Mouse (Mus musculus) Patski (cell line): ENCODE measurements at regions not wholly inside any gene's neighbourhood (a gene's known extent, or its start where the extent isn't known, plus 50 kb on each side); places are given as distances from the start of the nearest gene placed in this dataset.

Experiments
- ATAC-seq: fragments of 100-300 bp; one replicate; pipeline ENCODE4 v1.8.0; 2021
- CTCF ChIA-PET: fragments of 350-600 bp; sonication (Branson Sonifier 250); formaldehyde crosslinking; loops from one replicate; lab custom pipeline; 2022; ENCODE audit warnings: inconsistent platforms; lab: Charles Lee
- POLR2A ChIA-PET: fragments of 350-600 bp; sonication (Branson Sonifier 250); formaldehyde crosslinking; loops from one replicate; lab custom pipeline; 2022; ENCODE audit warnings: antibody characterized with exemption, inconsistent platforms; lab: Charles Lee
- DNase-seq: peaks from one replicate; pipeline ENCODE4 v3.0.0-alpha.2; 2011; ENCODE audit warnings: low read depth, low spot score
- H3K27me3 ChIP-seq: fragments of 371-371 bp; one replicate; pipeline ENCODE4 v1.5.1; 2021
- CTCF ChIP-seq: fragments of 100-300 bp; IDR thresholded peaks from one replicate; pipeline ENCODE4 v1.5.1; 2021
- in situ Hi-C: fragments of 300-500 bp; cut with MboI; formaldehyde crosslinking; loops from 3 replicates; pipeline ENCODE4 v1.11.1; 2018; ENCODE audit warnings: low pct_unique_long_range_greater_than_20kb, mixed read lengths

DNA sequence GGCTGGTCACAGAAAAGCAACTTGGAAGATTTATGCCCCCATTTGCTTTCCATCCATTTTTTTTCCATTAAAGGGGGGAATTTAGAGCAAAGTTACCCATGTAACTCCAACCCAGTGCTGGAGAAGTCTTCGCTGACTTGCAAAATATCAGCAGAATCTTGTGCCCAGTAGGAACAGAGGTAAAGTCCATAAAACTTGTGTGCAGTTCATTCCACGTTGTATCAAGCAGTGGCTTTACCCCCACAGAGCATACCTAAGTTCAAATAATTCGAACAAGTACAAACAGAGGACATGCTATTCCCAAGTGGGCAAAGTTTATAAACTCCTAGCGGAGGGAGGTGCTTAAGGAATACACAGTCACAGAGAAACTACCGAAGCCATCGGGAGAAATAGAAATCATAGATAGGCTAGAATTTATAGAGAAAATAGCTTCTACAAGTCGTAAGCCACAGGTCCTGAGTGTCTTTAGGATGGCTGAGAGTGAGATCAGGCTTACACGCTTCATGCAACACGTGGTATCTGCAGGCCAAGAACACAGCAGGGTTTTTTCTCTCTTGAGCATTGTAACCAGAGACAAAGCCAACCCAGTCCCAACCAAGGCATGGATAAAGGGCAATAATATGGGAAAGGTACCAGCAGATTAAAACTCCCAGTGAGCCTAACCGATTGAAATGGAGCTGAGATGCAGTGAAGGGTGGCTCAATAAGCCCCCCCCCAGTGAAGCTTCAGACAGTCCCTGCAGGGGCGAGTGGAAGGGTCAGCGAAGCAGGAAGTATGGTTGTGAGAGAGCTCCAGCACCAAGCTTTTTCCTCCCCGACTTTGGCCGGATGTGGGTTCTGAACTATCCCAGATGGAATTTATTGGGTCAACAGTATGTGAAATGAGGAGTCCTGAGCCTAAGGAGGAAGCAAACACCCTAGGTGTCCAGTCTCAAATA, 487.6 kb upstream of the Gm9747 start:
- POLR2A ChIA-PET: interaction anchor here (0.7 to 2.2 kb wide), 4 partner anchors 10 to 546 kb away, joined by 3 to 7 read pairs (median 4); partner anchors contain the start of gene Irs1
- DNase-seq (no peak), ATAC-seq (peak; percentile 91)
- H3K27me3 ChIP-seq: no peaks in the 10 kb centered on the region
- CTCF ChIA-PET: interaction anchor here (1.4 kb wide), 1 partner anchor 552 kb away, joined by 3 read pairs; no protein-coding TSS in a partner anchor
- no peak for TF ChIP-seq CTCF
- in situ Hi-C loops: loop anchor here (10.0 to 25.0 kb wide), 2 partner anchors 430 to 692 kb away; no protein-coding TSS in a partner anchor

DNA sequence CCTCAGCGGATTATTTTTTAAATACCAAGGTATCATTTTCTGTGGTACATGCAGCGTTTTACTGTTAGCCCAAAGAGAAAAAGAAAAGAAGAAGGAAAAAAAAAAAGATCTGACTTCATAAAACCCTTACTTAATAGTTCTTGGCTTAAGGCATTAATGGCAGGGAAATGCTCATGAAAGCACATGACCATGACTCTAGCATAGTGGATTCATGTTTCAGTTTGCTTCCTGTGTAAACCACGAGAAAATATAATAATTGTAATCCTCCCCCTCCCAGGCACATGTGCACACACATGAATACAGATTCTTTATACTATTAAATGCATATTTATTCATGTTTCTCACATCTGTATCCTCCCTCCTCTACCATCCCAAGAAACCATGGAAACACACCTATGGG, 486.9 kb upstream of the Gm9747 start:
- H3K27me3 ChIP-seq: no peaks in the 10 kb centered on the region
- ATAC-seq (no peak), DNase-seq (no peak)
- in situ Hi-C loops: loop anchor here (10.0 to 25.0 kb wide), 2 partner anchors 431 to 691 kb away; no protein-coding TSS in a partner anchor
- TF ChIP-seq CTCF: no peak
- CTCF ChIA-PET: interaction anchor here (1.4 kb wide), 1 partner anchor 552 kb away, joined by 3 read pairs; no protein-coding TSS in a partner anchor
- POLR2A ChIA-PET: interaction anchor here (0.9 to 1.4 kb wide), 2 partner anchors 10 to 230 kb away, joined by 3 to 4 read pairs; no protein-coding TSS in a partner anchor

DNA sequence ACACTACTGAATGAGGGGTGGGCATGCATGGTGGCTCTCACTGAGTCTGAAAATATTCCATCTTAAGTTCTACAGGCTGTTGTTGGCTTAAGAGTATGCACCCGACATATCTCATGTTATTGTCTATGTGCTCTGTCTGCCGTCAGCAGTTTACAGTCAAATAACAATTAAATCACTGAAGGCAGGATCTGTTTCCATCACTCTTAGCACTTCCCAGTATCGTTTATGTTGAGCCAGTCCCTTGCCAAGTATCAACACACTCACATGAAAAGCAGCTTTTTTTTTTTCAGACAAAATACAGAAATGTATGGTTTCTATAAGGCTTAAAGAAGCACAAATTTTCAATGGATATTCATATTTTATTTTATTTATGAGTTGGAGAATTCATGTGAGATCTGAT, 485.9 kb upstream of the Gm9747 start:
- ATAC-seq: no peak
- POLR2A ChIA-PET: no interaction called here
- CTCF ChIA-PET: no interaction called here
- no peaks in the 10 kb centered on the region for H3K27me3 ChIP-seq
- in situ Hi-C loops: loop anchor here (10.0 to 25.0 kb wide), 2 partner anchors 432 to 690 kb away; no protein-coding TSS in a partner anchor
- no peak for DNase-seq
- no peak for TF ChIP-seq CTCF

DNA sequence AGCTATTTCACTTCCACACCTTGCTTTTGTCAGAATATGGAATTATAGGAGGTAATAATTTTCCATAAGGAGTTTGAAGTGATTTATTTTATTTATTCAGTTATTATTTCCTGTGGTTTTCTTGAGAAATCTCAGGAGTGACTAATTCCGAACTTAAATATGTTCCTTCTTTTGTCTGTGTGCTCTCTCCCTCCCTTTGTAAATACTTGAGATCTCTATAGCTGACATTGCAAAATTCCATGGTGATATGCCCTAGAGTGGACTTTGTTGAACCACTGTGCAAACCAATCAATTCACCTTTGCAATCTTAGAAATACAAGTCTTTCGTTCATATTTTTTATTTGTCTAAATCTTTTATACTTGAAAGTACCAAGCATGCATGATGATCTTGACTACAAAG, 478.8 kb upstream of the Gm9747 start:
- DNase-seq (no peak), ATAC-seq (no peak)
- in situ Hi-C loops: loop anchor here (10.0 kb wide), 1 partner anchor 521 kb away; no protein-coding TSS in a partner anchor
- TF ChIP-seq CTCF: no peak
- no peaks in the 10 kb centered on the region for H3K27me3 ChIP-seq
- CTCF ChIA-PET: no interaction called here
- POLR2A ChIA-PET: no interaction called here

DNA sequence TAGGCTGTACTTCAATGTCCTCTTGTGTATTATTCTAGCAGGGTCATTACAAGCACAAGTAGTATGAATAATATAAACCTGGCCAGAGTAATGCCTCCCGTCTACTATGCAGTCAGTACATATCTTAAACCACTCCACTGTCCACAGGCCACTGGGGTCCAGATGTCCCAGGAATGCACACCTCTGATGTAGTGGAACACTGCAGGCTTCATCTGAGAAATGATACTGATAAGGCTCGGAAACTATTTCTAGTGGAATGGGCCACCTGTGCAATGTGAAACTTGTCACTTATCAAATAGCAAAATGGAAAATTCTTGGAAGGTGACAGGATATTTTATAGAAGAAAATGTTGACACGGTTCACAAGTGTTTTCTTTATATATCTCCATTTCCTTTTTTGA, 477.6 kb upstream of the Gm9747 start:
- ChIA-PET POLR2A (interaction anchor here (1.2 kb wide), 1 partner anchor 10 kb away, joined by 4 read pairs; no protein-coding TSS in a partner anchor), CTCF (no interaction called here)
- in situ Hi-C loops: loop anchor here (10.0 kb wide), 1 partner anchor 520 kb away; no protein-coding TSS in a partner anchor
- TF ChIP-seq CTCF: no peak
- no peak for DNase-seq
- no peaks in the 10 kb centered on the region for H3K27me3 ChIP-seq
- ATAC-seq: no peak

DNA sequence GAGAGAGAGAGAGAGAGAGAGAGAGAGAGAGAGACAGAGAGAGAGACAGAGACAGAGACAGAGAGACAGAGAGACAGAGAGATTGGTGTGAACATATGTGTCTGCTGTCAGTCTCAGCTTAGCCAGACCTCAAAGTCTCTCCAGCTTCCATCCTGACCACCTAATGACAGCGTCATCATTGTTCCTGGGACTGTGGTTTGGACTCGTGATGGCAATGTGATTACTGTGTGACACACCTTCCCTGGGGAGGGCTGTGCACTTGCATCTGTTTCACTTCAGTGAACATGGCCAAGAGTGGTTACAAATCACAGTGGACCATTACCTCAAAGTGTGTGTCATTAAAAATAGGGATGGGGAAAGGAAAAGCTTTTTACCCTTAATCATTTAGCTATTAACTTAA, 477.2 kb upstream of the Gm9747 start:
- POLR2A ChIA-PET: interaction anchor here (1.2 kb wide), 1 partner anchor 10 kb away, joined by 4 read pairs; no protein-coding TSS in a partner anchor
- peak; percentile 60 for ATAC-seq
- H3K27me3 ChIP-seq: no peaks in the 10 kb centered on the region
- CTCF ChIA-PET: interaction anchor here (1.1 kb wide), 1 partner anchor 17 kb away, joined by 3 read pairs; no protein-coding TSS in a partner anchor
- DNase-seq: no peak
- in situ Hi-C loops: loop anchor here (10.0 kb wide), 1 partner anchor 519 kb away; no protein-coding TSS in a partner anchor
- TF ChIP-seq CTCF: no peak

DNA sequence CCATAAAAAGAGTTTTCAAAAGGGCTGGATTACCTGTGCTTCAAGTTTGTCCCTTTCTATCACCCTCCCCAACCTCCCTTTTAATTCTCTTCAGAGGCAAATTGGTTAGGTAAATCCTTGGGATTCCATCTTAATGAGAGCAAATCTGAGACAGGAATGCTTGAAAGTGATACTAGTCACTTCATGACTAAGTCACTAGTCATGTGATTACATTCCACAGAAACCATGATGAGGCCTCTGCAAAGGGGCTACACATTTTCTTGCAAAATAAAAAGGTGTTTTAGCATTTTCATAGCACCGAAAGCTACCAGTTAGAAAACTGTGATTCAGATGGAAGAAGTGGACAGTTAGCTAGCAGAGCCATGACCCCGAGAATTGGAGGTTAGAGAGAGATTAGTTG, 473.0 kb upstream of the Gm9747 start:
- in situ Hi-C loops: loop anchor here (10.0 kb wide), 1 partner anchor 515 kb away; no protein-coding TSS in a partner anchor
- ChIA-PET CTCF (no interaction called here), POLR2A (interaction anchor here (0.8 kb wide), 1 partner anchor 130 kb away, joined by 3 read pairs; no protein-coding TSS in a partner anchor)
- no peaks in the 10 kb centered on the region for H3K27me3 ChIP-seq
- TF ChIP-seq CTCF: no peak
- peak; percentile 37 for DNase-seq
- ATAC-seq: peak; percentile 69

DNA sequence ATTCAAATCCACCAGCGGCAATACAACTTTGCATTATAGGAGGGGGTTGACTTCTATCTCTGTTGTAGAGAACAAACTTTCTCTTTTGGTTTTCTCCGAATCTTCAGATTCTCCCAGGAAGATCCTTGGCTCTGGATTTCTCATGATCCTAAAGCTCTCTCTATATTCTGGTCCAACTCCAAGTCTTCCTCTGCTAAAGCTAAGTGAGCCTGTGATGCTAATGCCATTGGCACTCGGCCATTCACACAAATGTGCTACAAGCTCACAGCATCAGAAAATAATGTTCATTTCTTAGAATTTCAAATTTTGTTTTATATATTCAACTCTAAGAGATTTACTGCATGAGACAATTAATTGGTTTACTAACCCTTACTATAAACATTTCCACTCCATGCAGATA, 461.2 kb upstream of the Gm9747 start:
- no peak for TF ChIP-seq CTCF
- DNase-seq: no peak
- in situ Hi-C loops: no loop called here
- POLR2A ChIA-PET: no interaction called here
- no peak for ATAC-seq
- no peaks in the 10 kb centered on the region for H3K27me3 ChIP-seq
- CTCF ChIA-PET: interaction anchor here (1.5 kb wide), 1 partner anchor 10 kb away, joined by 6 read pairs; no protein-coding TSS in a partner anchor

DNA sequence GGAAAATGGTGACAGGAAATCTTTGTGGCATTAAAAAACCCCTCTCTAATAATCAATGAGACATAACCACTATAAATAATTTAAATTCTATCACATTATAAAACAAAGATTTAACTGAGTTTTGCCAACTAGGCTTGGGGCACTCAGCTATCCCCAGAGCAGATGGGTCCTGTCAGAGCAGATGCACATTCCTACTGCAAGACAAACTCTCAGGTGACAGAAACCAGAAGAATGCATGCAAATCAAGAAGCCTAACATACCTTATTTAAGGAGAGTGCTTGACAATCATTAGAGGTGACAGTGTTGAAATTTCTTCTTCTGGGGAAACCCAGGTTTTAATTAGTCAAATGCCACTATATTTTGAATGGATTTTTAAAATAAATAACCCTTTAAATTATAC, 452.3 kb upstream of the Gm9747 start:
- no peaks in the 10 kb centered on the region for H3K27me3 ChIP-seq
- ATAC-seq (no peak), DNase-seq (no peak)
- ChIA-PET POLR2A (no interaction called here), CTCF (interaction anchor here (1.8 kb wide), 1 partner anchor 9 kb away, joined by 6 read pairs; no protein-coding TSS in a partner anchor)
- in situ Hi-C loops: no loop called here
- no peak for TF ChIP-seq CTCF

DNA sequence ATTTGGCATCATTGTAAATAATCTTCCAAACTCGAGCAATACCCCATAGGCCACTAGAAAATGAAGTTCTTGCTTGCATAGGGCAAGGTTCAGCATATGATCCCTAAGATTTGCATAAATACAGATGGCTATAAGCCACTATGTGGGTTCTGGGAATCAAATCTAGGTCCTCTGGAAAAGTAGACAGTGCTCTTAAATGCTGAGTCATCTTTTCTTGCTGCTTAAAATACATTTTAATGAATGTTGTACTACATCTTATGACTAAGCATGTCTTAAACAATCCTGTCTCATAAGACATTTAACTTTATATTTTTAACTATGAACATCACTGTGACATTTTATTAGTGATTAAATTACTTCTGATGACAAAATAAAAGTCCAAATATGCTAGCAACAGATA, 448.6 kb upstream of the Gm9747 start:
- ATAC-seq (no peak), DNase-seq (no peak)
- ChIA-PET CTCF (no interaction called here), POLR2A (interaction anchor here (0.7 kb wide), 1 partner anchor 123 kb away, joined by 6 read pairs; no protein-coding TSS in a partner anchor)
- no peaks in the 10 kb centered on the region for H3K27me3 ChIP-seq
- in situ Hi-C loops: no loop called here
- no peak for TF ChIP-seq CTCF
